Mouse (Mus musculus): ENCODE data around the gene Frmd4b. TPM values are rescaled to one million over a fixed set of nuclear protein-coding genes. Genes with fewer than 3 reads are reported as not detected.

Frmd4b gene
- polyA plus RNA-seq, 1 experiment from 2014 or later: 39.4 TPM

DNA sequence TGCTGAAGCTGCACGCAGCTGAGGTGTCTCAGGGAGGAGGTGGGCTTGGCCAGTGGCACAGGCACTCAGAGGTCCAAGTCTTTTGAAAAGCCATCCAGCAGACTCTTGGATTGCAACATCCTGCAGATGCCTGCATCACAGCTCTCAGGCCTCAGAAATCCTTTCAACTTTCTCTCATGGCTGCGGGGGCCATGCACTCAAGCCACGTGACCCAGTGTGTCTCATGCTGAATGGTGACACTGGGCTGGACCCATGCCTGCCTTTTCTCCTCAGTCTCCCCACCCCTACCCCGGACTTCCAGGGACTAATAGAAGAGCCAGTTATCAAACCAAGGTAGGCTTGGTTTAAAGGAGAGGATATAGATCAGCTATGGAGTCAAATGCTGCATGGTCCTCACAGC, 66.2 kb downstream of the Frmd4b start:
- no peak for ATAC-seq (ENCODE audit: low FRiP score)
- Histone ChIP-seq H3K27me3 (no peaks in the 10 kb centered on the region), H3K9ac (no peak overlapping the region), H3K4me2 (no peak overlapping the region), H3K27ac (no peak overlapping the region), H3K9me3 (peaks cover 7% of the 10 kb centered on the region; the same call in 1 of the 2 replicates), H3K4me1 (peaks cover 18% of the 10 kb centered on the region), H3K36me3 (replicated peaks) (peaks cover 3% of the 10 kb centered on the region; the same call in 1 of the 2 replicates), H3K4me3 (replicated peaks) (no peak overlapping the region)
- 92% methylated on average over 4 of the region's 4 CpGs for WGBS

- no peak overlapping the region for H3K9ac ChIP-seq
- peaks cover 7% of the 10 kb centered on the region; the same call in 1 of the 2 replicates for H3K4me1 ChIP-seq
- H3K4me3 ChIP-seq (replicated peaks): no peak overlapping the region
- no peaks in the 10 kb centered on the region for H3K9me3 ChIP-seq
- no peaks in the 10 kb centered on the region for H3K36me3 ChIP-seq (replicated peaks)
- ATAC-seq (ENCODE audit: low FRiP score): no peak
- no peak overlapping the region for H3K27ac ChIP-seq
- H3K4me2 ChIP-seq: no peak overlapping the region
- WGBS: 75% methylated on average over 2 of the region's 2 CpGs
- no peaks in the 10 kb centered on the region for H3K27me3 ChIP-seq
Observed at GRCm38 (mm10) chr6:97540458-97540857, 76.9 kb downstream of the Frmd4b start.

DNA sequence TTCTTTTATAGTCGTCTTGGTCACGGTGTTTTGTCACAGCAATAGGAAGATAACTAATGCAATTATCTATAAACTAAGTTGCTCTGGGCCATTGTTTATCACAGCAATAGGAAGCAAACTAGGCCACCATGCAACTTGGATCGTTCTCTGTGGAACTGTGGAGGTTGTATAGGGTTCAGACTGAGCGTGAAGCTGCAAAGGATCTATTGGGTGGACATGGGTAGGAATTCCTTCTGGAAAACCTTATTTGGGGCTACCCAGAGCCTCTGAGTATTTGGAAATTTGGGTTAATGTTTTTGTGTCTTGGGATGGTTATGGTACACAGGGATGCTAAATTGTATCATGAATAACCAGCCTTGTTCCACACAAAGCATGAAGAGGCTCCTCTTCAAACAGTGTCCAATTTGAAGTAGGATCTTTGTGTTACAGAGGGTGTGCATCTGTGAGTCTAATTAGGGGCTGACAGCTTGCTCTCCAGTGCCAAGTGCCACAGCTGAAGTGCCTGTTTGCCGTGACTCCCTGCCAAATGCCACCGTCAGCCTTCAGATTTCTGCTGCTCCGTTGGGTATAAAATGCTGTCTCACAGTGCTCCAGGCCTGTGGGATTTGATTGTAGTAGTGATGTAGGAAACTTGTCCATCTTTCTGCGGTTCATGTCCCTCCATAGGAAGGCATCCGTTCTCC, 81.4 kb downstream of the Frmd4b start:
- H3K27ac ChIP-seq: peak overlapping the region; percentile 70
- H3K4me1 ChIP-seq: peaks cover 7% of the 10 kb centered on the region; the same call in 1 of the 2 replicates
- no peak overlapping the region for H3K4me3 ChIP-seq (replicated peaks)
- no peaks in the 10 kb centered on the region for H3K9me3 ChIP-seq
- no peak overlapping the region for H3K4me2 ChIP-seq
- 70% methylated on average over 9 of the region's 9 CpGs for WGBS
- ATAC-seq (ENCODE audit: low FRiP score): peak; percentile 36; the same call in 1 of the 2 replicates
- H3K36me3 ChIP-seq (replicated peaks): no peaks in the 10 kb centered on the region
- H3K9ac ChIP-seq: no peak overlapping the region
- no peaks in the 10 kb centered on the region for H3K27me3 ChIP-seq

GRCm38 (mm10) chr6:97531043-97531442, 86.3 kb downstream of the Frmd4b start:
- Histone ChIP-seq H3K27me3 (0 out of 2 replicates have a peak, but pooled peaks cover under 1% of the 10 kb centered on the region), H3K27ac (no peak overlapping the region), H3K9ac (no peak overlapping the region), H3K4me3 (replicated peaks) (no peak overlapping the region), H3K4me2 (no peak overlapping the region), H3K9me3 (no peaks in the 10 kb centered on the region), H3K36me3 (replicated peaks) (no peaks in the 10 kb centered on the region), H3K4me1 (peaks cover 20% of the 10 kb centered on the region)
- ATAC-seq (ENCODE audit: low FRiP score): no peak
- 91% methylated on average over 4 of the region's 4 CpGs for WGBS

GRCm38 (mm10) chr6:97528961-97529680, 88.2 kb downstream of the Frmd4b start:
- peak overlapping the region; percentile 69 for H3K27ac ChIP-seq
- H3K9ac ChIP-seq: no peak overlapping the region
- 24% methylated on average over 15 of the region's 15 CpGs for WGBS
- peak overlapping the region; percentile 13 for H3K4me2 ChIP-seq
- peak; percentile 82 for ATAC-seq (ENCODE audit: low FRiP score)
- no peaks in the 10 kb centered on the region for H3K36me3 ChIP-seq (replicated peaks)
- H3K4me3 ChIP-seq (replicated peaks): no peak overlapping the region
- H3K9me3 ChIP-seq: no peaks in the 10 kb centered on the region
- peaks cover 22% of the 10 kb centered on the region for H3K4me1 ChIP-seq
- 0 out of 2 replicates have a peak, but pooled peaks cover 4% of the 10 kb centered on the region for H3K27me3 ChIP-seq

- H3K27ac ChIP-seq: no peak overlapping the region
- no peaks in the 10 kb centered on the region for H3K36me3 ChIP-seq (replicated peaks)
- peak; percentile 39; the same call in 1 of the 2 replicates for ATAC-seq (ENCODE audit: low FRiP score)
- H3K4me2 ChIP-seq: no peak overlapping the region
- 0 out of 2 replicates have a peak, but pooled peaks cover 4% of the 10 kb centered on the region for H3K27me3 ChIP-seq
- no peak overlapping the region for H3K4me3 ChIP-seq (replicated peaks)
- 22% methylated on average over 8 of the region's 8 CpGs for WGBS
- H3K4me1 ChIP-seq: peaks cover 35% of the 10 kb centered on the region
- no peak overlapping the region for H3K9ac ChIP-seq
- H3K9me3 ChIP-seq: no peaks in the 10 kb centered on the region
Observed at GRCm38 (mm10) chr6:97526092-97526491, 91.2 kb downstream of the Frmd4b start.

- H3K4me2 ChIP-seq: no peak overlapping the region
- H3K27me3 ChIP-seq: 0 out of 2 replicates have a peak, but pooled peaks cover 9% of the 10 kb centered on the region
- no peaks in the 10 kb centered on the region for H3K9me3 ChIP-seq
- peaks cover 26% of the 10 kb centered on the region for H3K4me1 ChIP-seq
- no peak overlapping the region for H3K4me3 ChIP-seq (replicated peaks)
- under 1% methylated on average over 11 of the region's 11 CpGs for WGBS
- no peak overlapping the region for H3K27ac ChIP-seq
- no peaks in the 10 kb centered on the region for H3K36me3 ChIP-seq (replicated peaks)
- ATAC-seq (ENCODE audit: low FRiP score): peak; percentile 53; the same call in 1 of the 2 replicates
- no peak overlapping the region for H3K9ac ChIP-seq
Observed at GRCm38 (mm10) chr6:97523118-97523517, 94.2 kb downstream of the Frmd4b start.

GRCm38 (mm10) chr6:97521279-97522038, 95.9 kb downstream of the Frmd4b start:
- 40% methylated on average over 13 of the region's 13 CpGs for WGBS
- H3K27me3 ChIP-seq: 0 out of 2 replicates have a peak, but pooled peaks cover 9% of the 10 kb centered on the region
- H3K9ac ChIP-seq: no peak overlapping the region
- ATAC-seq (ENCODE audit: low FRiP score): no peak
- H3K9me3 ChIP-seq: no peaks in the 10 kb centered on the region
- H3K27ac ChIP-seq: 0 out of 2 replicates have a peak overlapping the region, but pooled peaks have one; percentile 25
- no peaks in the 10 kb centered on the region for H3K36me3 ChIP-seq (replicated peaks)
- H3K4me3 ChIP-seq (replicated peaks): no peak overlapping the region
- H3K4me1 ChIP-seq: peaks cover 34% of the 10 kb centered on the region
- H3K4me2 ChIP-seq: no peak overlapping the region

DNA sequence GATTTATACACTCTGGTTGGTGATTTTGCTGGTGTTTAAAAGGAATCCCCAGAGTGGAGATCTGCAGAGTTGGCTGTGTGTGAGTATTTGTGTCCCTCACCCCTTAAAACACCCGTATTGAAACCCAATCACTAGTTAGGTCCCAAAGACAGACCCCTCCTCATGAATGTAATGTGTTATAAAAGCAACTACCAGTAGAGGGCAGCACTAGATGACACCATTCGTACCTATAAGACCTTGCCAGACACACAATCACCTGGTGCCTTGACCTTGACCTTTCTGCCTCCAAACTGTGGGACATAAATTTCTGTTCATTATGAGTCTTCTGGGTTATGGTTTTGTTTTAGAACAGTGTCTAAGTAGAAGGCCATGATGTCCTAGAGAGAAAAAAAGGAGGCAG, 96.8 kb downstream of the Frmd4b start:
- no peak overlapping the region for H3K4me2 ChIP-seq
- 0 out of 2 replicates have a peak, but pooled peaks cover 5% of the 10 kb centered on the region for H3K27me3 ChIP-seq
- peaks cover 34% of the 10 kb centered on the region for H3K4me1 ChIP-seq
- H3K4me3 ChIP-seq (replicated peaks): no peak overlapping the region
- no peak for ATAC-seq (ENCODE audit: low FRiP score)
- no peak overlapping the region for H3K9ac ChIP-seq
- no peaks in the 10 kb centered on the region for H3K36me3 ChIP-seq (replicated peaks)
- WGBS: 27% methylated on average over 2 of the region's 2 CpGs
- no peaks in the 10 kb centered on the region for H3K9me3 ChIP-seq
- H3K27ac ChIP-seq: no peak overlapping the region

GRCm38 (mm10) chr6:97519553-97519952, 97.8 kb downstream of the Frmd4b start:
- ATAC-seq (ENCODE audit: low FRiP score): no peak
- Histone ChIP-seq H3K4me3 (replicated peaks) (no peak overlapping the region), H3K9ac (no peak overlapping the region), H3K36me3 (replicated peaks) (no peaks in the 10 kb centered on the region), H3K27me3 (0 out of 2 replicates have a peak, but pooled peaks cover 5% of the 10 kb centered on the region), H3K9me3 (no peaks in the 10 kb centered on the region), H3K4me2 (no peak overlapping the region), H3K27ac (no peak overlapping the region), H3K4me1 (peaks cover 31% of the 10 kb centered on the region)
- WGBS: 94% methylated on average over 10 of the region's 10 CpGs

DNA sequence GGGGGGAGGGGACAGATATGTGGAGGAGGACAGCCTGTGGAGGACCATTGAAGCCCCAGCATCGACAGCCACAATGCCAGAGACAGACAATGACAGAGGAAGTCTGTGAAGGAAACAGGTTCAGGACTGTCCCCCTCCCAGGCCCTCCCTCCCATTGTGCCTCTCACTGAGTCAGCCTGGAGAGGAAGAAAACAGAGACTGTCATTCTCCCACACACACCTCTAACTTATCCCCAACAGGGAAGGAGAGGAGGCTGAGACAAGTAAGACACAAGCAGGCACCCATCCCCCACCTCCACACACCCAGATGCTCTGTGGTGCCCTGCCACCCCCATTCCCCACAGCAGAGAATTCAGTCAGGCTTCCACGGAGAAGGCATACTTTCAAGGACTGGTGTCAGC, 98.9 kb downstream of the Frmd4b start:
- WGBS: 12% methylated on average over 2 of the region's 2 CpGs
- no peaks in the 10 kb centered on the region for H3K36me3 ChIP-seq (replicated peaks)
- H3K27me3 ChIP-seq: 0 out of 2 replicates have a peak, but pooled peaks cover 5% of the 10 kb centered on the region
- ATAC-seq (ENCODE audit: low FRiP score): no peak
- no peak overlapping the region for H3K4me3 ChIP-seq (replicated peaks)
- no peak overlapping the region for H3K4me2 ChIP-seq
- no peak overlapping the region for H3K27ac ChIP-seq
- peaks cover 27% of the 10 kb centered on the region for H3K4me1 ChIP-seq
- H3K9ac ChIP-seq: no peak overlapping the region
- H3K9me3 ChIP-seq: no peaks in the 10 kb centered on the region
